Mouse (Mus musculus): ENCODE results near the gene Rnf39. TPM values are rescaled to one million over a fixed set of nuclear protein-coding genes. Genes with fewer than 3 reads are reported as not detected.

Gene Rnf39
- polyA plus RNA-seq, 1 experiment = 0.07 TPM

DNA sequence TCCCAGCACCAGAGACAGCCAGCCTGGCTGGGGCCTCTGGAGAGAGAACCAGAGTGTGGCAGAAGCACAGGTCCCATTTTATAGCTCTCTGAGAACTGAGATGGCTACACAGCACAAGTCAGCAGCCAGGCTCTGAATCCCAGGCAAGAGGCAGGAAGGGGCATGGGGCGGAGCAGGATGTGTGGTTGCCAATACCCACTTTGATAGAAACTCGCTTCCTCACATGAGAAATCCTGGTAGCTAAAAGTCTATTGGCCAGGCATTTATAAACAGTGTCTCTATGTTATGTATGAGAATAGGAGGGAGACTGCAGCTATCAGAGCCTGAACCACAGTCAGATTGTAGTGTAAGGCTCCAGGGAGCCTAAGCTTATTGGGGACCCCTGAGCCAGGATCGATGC lies 30.1 kb downstream of the Rnf39 start:
- no peaks in the 10 kb centered on the region for H3K36me3 ChIP-seq (ENCODE audit: control insufficient read depth, insufficient read depth)
- H3K79me2 ChIP-seq (ENCODE audit: control insufficient read depth, insufficient read depth) = no peaks in the 10 kb centered on the region
- no peak overlapping the region for H3K4me2 ChIP-seq (ENCODE audit: low read depth)
- no peaks in the 10 kb centered on the region for H3K27me3 ChIP-seq (ENCODE audit: control insufficient read depth, insufficient read depth, insufficient read length)
- H3ac ChIP-seq (ENCODE audit: control insufficient read depth, insufficient read length) = no peak overlapping the region
- no peak for TF ChIP-seq MAX (IDR thresholded peaks at IDR 0.05; ENCODE audit: low read depth)
- no peak overlapping the region for H3K4me3 ChIP-seq

DNA sequence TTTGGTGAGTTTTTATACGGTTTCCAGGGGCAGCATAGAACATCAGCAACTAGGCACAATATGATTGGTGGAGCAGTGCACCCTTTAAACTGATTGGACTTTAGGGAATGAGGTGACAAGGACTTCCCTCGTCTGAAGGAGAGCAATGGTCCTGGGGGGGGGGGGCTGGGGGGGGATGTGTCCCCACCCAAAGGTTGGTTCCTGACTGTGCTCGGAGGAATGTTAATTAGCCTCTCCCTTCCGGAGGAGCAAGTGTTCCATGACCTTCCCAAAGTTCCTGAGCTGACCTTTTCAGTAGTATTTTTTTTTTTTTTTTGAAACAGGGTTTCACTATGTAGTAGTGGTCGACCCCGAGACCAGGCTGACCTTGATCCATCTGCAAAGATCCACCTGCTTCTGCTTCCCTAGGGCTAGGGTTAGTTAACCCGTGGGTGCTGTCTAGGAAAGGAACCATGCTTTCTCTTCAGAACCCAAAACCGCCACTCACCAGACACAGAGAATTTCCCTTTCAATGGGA lies 30.6 kb downstream of the Rnf39 start:
- no peaks in the 10 kb centered on the region for H3K36me3 ChIP-seq (ENCODE audit: control insufficient read depth, insufficient read depth)
- no peak overlapping the region for H3K4me3 ChIP-seq
- no peaks in the 10 kb centered on the region for H3K27me3 ChIP-seq (ENCODE audit: control insufficient read depth, insufficient read depth, insufficient read length)
- no peak overlapping the region for H3K4me2 ChIP-seq (ENCODE audit: low read depth)
- TF ChIP-seq E2F4 (IDR thresholded peaks at IDR 0.05; ENCODE audit: insufficient read depth) = no peak
- TF ChIP-seq POLR2A (IDR thresholded peaks at IDR 0.05; ENCODE audit: insufficient read length, low read depth) = no peak
- no peak for TF ChIP-seq USF1 (IDR thresholded peaks at IDR 0.05; ENCODE audit: low read depth)
- no peak for TF ChIP-seq TCF3 (IDR thresholded peaks at IDR 0.05; ENCODE audit: insufficient read length, low read depth)
- TF ChIP-seq POLR2AphosphoS2 (IDR thresholded peaks at IDR 0.05; ENCODE audit: insufficient read length, low read depth) = no peak
- no peaks in the 10 kb centered on the region for H3K79me2 ChIP-seq (ENCODE audit: control insufficient read depth, insufficient read depth)
- H3ac ChIP-seq (ENCODE audit: control insufficient read depth, insufficient read length) = no peak overlapping the region

DNA sequence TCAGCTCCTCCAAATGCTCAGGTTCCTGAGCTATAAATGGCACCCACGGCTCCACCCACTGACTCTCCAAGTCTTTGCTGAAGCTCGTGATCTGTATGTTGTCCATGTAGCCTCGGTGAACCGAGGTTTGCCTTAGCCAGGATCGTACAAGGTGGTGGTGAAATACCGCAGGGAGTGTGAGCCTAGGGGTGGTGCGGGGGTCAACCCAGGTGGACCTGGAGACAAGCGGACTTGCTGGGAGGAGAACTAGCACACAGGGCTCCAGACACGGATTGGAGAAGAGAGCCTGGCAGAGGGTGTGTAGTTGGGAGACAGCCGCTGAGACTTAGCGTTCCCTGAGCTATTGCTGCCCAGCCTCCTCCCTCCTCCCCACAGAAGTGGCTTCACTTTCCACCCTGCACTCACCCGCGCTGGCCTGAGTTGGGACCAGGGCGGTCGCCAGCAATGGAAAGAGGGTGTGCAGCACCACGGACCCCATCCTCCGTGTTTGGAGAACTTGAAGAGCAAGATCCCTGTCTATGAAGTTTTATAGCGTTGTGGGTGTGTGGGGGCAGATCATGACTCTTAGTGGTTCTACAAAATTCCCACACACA lies 38.6 kb downstream of the Rnf39 start, which contains the start of gene 2410137M14Rik:
Gene 2410137M14Rik, minus strand, starts transcription at position 17 of the 593 bp plus-strand sequence.
- TF ChIP-seq TCF12 (IDR thresholded peaks at IDR 0.05; ENCODE audit: insufficient read depth, poor library complexity, severe bottlenecking) = no peak
- TF ChIP-seq REST (IDR thresholded peaks at IDR 0.05; ENCODE audit: insufficient read depth, insufficient read length) = no peak
- TF ChIP-seq E2F4 (IDR thresholded peaks at IDR 0.05; ENCODE audit: insufficient read depth) = no peak
- Histone ChIP-seq H3K4me3 (no peak within 1 kb of the TSS), H3ac (ENCODE audit: control insufficient read depth, insufficient read length) (no peak within 1 kb of the TSS)

DNA sequence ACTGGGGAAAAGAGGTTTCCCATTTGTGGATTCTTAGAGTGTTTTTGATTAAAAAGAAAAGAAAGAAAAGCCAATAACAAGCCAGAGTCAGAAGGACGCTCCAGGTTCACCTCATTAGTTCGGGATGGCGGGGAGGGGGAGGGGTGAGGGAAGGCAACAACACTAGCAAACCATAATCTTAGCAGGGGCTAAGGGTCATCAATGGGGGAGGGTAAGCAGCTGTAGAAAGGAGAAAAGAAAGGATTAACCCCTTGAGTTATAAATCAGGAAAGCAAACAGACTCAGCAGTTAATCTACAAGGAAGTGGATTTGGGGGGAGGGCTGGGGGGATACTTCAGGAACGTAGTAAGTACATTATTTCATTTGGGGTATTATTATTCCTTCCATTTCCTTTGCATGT lies 39.1 kb downstream of the Rnf39 start:
- Histone ChIP-seq H3K4me2 (ENCODE audit: low read depth) (peak overlapping the region; percentile 3), H3K27me3 (ENCODE audit: control insufficient read depth, insufficient read depth, insufficient read length) (peaks cover 25% of the 10 kb centered on the region), H3K79me2 (ENCODE audit: control insufficient read depth, insufficient read depth) (no peaks in the 10 kb centered on the region), H3K4me3 (no peak overlapping the region), H3ac (ENCODE audit: control insufficient read depth, insufficient read length) (no peak overlapping the region), H3K36me3 (ENCODE audit: control insufficient read depth, insufficient read depth) (no peaks in the 10 kb centered on the region)
- TF ChIP-seq SRF (IDR thresholded peaks at IDR 0.05; ENCODE audit: control insufficient read depth, insufficient read length, low read depth) (no peak), MYOD1 (IDR thresholded peaks at IDR 0.05; ENCODE audit: control insufficient read depth in 1 of 3, insufficient read length in 2 of 3, low read depth in 2 of 3) (no peak)

More for the DNA sequence above, 38.6 kb downstream of the Rnf39 start, which contains the start of gene 2410137M14Rik:
- Histone ChIP-seq H3K79me2 (ENCODE audit: control insufficient read depth, insufficient read depth) (no peaks in the 10 kb centered on the region), H3K36me3 (ENCODE audit: control insufficient read depth, insufficient read depth) (no peaks in the 10 kb centered on the region), H3K4me2 (ENCODE audit: low read depth) (peak within 1 kb of the TSS; percentile 3), H3K27me3 (ENCODE audit: control insufficient read depth, insufficient read depth, insufficient read length) (peaks cover 21% of the 10 kb centered on the region)

DNA sequence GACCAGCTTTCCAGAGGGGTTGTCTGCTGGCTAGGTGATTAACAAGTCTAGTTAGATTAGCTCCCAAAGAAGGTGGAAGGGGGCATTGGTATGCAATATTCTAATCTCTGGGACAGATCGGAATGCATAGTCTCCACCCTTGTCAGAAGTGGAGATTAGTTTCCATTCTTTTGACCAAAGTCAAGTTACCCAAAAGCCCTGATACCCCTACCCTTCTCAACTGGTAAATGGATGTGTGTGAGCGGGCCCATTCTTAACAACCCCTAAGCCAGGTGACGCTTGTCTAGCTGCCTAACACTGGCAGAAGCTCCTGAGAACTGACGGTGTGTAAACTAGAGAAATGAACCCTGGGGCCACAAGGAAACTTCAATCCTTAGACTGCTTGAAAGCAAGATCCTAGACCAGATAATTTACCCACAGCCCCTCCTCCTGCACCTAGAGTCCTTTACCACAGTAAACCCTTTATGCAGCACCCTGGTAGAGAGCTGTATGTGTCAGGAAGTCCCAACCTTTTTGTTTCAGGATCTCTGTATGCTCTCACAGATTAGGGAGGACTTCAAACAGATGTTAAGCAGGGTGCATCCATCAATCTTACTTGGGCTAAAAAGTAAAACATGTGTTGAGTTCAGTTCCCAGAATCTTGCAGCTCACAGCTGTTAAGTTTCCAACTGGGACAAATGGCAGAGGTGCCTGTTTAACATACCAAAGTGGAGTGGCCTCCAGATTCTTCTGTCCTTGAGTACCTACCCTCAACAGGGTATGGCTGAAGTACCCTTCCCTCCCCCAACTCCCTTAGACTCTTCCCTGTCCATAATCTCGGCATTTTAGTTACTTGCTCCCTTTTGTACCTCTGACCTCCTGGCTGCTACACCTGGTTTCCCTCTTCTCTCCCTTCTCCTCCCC lies 39.8 kb downstream of the Rnf39 start:
- H3K27me3 ChIP-seq (ENCODE audit: control insufficient read depth, insufficient read depth, insufficient read length) = peaks cover 30% of the 10 kb centered on the region
- no peak overlapping the region for H3K4me3 ChIP-seq
- no peak overlapping the region for H3ac ChIP-seq (ENCODE audit: control insufficient read depth, insufficient read length)
- H3K36me3 ChIP-seq (ENCODE audit: control insufficient read depth, insufficient read depth) = no peaks in the 10 kb centered on the region
- H3K4me2 ChIP-seq (ENCODE audit: low read depth) = no peak overlapping the region
- no peaks in the 10 kb centered on the region for H3K79me2 ChIP-seq (ENCODE audit: control insufficient read depth, insufficient read depth)
- TF ChIP-seq TCF12 (IDR thresholded peaks at IDR 0.05; ENCODE audit: insufficient read depth, poor library complexity, severe bottlenecking) = no peak
- TF ChIP-seq REST (IDR thresholded peaks at IDR 0.05; ENCODE audit: insufficient read depth, insufficient read length) = no peak
- no peak for TF ChIP-seq POLR2A (IDR thresholded peaks at IDR 0.05; ENCODE audit: insufficient read length, low read depth)
- TF ChIP-seq USF1 (IDR thresholded peaks at IDR 0.05; ENCODE audit: low read depth) = no peak
- TF ChIP-seq SRF (IDR thresholded peaks at IDR 0.05; ENCODE audit: control insufficient read depth, insufficient read length, low read depth) = no peak
- no peak for TF ChIP-seq MAX (IDR thresholded peaks at IDR 0.05; ENCODE audit: low read depth)
- no peak for TF ChIP-seq POLR2AphosphoS2 (IDR thresholded peaks at IDR 0.05; ENCODE audit: insufficient read length, low read depth)

DNA sequence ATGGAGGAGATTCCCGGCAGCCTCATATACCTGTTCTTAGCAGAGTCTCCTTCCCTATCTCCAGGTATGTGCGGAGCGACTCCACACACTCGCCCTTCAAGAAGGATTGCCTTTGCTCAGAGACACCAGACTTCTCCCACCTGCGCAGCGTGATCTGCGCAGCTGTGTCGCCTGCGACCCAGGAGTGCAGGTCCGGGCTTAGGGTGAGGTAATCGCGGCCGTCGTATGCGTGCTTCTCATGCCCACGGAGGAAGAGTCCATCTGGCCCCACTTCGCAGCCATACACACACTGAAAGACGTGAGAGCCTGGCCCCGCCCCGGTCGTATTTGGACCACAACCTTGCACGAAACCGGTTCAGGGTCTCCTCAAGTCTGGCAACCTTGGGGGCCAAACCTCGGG lies 45.8 kb downstream of the Rnf39 start:
- no peaks in the 10 kb centered on the region for H3K79me2 ChIP-seq (ENCODE audit: control insufficient read depth, insufficient read depth)
- H3ac ChIP-seq (ENCODE audit: control insufficient read depth, insufficient read length) = no peak overlapping the region
- peaks cover 33% of the 10 kb centered on the region for H3K27me3 ChIP-seq (ENCODE audit: control insufficient read depth, insufficient read depth, insufficient read length)
- H3K36me3 ChIP-seq (ENCODE audit: control insufficient read depth, insufficient read depth) = no peaks in the 10 kb centered on the region
- no peak overlapping the region for H3K4me2 ChIP-seq (ENCODE audit: low read depth)
- no peak for TF ChIP-seq E2F4 (IDR thresholded peaks at IDR 0.05; ENCODE audit: insufficient read depth)
- TF ChIP-seq POLR2A (IDR thresholded peaks at IDR 0.05; ENCODE audit: insufficient read length, low read depth) = no peak
- TF ChIP-seq SRF (IDR thresholded peaks at IDR 0.05; ENCODE audit: control insufficient read depth, insufficient read length, low read depth) = no peak
- no peak for TF ChIP-seq POLR2AphosphoS2 (IDR thresholded peaks at IDR 0.05; ENCODE audit: insufficient read length, low read depth)
- no peak for TF ChIP-seq MAX (IDR thresholded peaks at IDR 0.05; ENCODE audit: low read depth)
- no peak for TF ChIP-seq TCF12 (IDR thresholded peaks at IDR 0.05; ENCODE audit: insufficient read depth, poor library complexity, severe bottlenecking)
- no peak for TF ChIP-seq MYOG (IDR thresholded peaks at IDR 0.05; ENCODE audit: control insufficient read depth in 1 of 3, insufficient read depth in 1 of 3, insufficient read length in 2 of 3, low read depth in 2 of 3)
- no peak for TF ChIP-seq USF1 (IDR thresholded peaks at IDR 0.05; ENCODE audit: low read depth)
- TF ChIP-seq CEBPB (IDR thresholded peaks at IDR 0.05; ENCODE audit: insufficient read depth, poor library complexity, severe bottlenecking) = no peak
- TF ChIP-seq MYOD1 (IDR thresholded peaks at IDR 0.05; ENCODE audit: control insufficient read depth in 1 of 3, insufficient read length in 2 of 3, low read depth in 2 of 3) = no peak
- no peak for TF ChIP-seq REST (IDR thresholded peaks at IDR 0.05; ENCODE audit: insufficient read depth, insufficient read length)
- no peak for TF ChIP-seq TCF3 (IDR thresholded peaks at IDR 0.05; ENCODE audit: insufficient read length, low read depth)
- H3K4me3 ChIP-seq = no peak overlapping the region

Measured in myocyte (in vitro differentiated cells).